Mouse (Mus musculus): ENCODE measurements at regions not wholly inside any gene's neighbourhood (a gene's known extent, or its start where the extent isn't known, plus 50 kb on each side); places are given as distances from the start of the nearest gene placed in this dataset.

- TF ChIP-seq CTCF (IDR thresholded peaks at IDR 0.05; ENCODE audit: low read depth) (no peak), EP300 (IDR thresholded peaks at IDR 0.05; ENCODE audit: low read depth) (no peak)
Measured at GRCm38 (mm10) chr9:41222346-41223015, 61.0 kb upstream of the Ubash3b start.

Measured in liver, embryonic 14.5 days (tissue).